Mouse (Mus musculus): ENCODE data around the gene Bscl2. TPM values are rescaled to one million over a fixed set of nuclear protein-coding genes. Genes with fewer than 3 reads are reported as not detected.

The Bscl2 gene
- polyA plus RNA-seq, 1 experiment: 136 TPM

GRCm38 (mm10) chr19:8848356-8848755 lies 11.1 kb downstream of the Bscl2 start:
- Histone ChIP-seq H3K4me3 (ENCODE audit: control insufficient read depth, insufficient read depth, low read length) (no peak overlapping the region), H3K4me1 (replicated peaks; ENCODE audit: control insufficient read depth, insufficient read depth, low read length) (no peaks in the 10 kb centered on the region), H3K27ac (ENCODE audit: control insufficient read depth, insufficient read depth, low read length) (no peak overlapping the region), H3K27me3 (ENCODE audit: control insufficient read depth, insufficient read depth, low read length) (no peaks in the 10 kb centered on the region), H3K36me3 (ENCODE audit: control insufficient read depth, insufficient read depth, low read length) (peaks cover 9% of the 10 kb centered on the region; the same call in 1 of the 2 replicates)
- no peak for DNase-seq
- TF ChIP-seq POLR2A (IDR thresholded peaks at IDR 0.05; ENCODE audit: control insufficient read depth, extremely low read depth, insufficient read depth, low read length, poor library complexity): no peak
- TF ChIP-seq CTCF (IDR thresholded peaks at IDR 0.05; ENCODE audit: borderline replicate concordance, control insufficient read depth, extremely low read depth, insufficient read depth, low read length, poor library complexity): no peak
- 94% methylated on average over 5 of the region's 5 CpGs for WGBS

DNA sequence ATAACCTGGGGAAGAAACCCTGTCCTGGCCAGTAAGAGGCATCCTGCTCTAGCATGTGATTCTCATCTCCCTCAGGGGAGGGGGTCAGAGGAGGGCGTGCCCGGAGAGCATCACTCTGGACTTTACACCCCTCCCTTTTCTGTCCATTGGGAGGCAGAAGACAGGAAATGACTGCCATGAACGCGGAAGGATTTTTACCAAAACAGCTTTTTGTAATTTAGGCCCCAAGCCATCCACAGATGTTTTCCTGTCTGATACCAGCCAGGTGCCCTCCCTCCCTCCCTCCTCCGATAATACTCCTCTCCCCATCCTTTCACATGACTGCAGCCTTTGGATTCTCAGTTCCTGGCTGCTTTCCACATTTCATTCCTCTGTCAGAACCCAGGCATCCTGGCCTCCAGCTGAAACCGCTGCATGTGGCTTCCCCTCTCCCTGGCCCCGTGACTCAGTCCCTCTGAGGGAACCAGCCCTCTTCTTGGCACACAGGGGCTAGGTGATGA lies 13.2 kb downstream of the Bscl2 start, which contains the start of gene Lrrn4cl:
TSS of gene Lrrn4cl (plus strand) at position 367 of the 500 bp plus-strand sequence.
- 79% methylated on average over 7 of the region's 7 CpGs for WGBS
- Histone ChIP-seq H3K27me3 (ENCODE audit: control insufficient read depth, insufficient read depth, low read length) (no peaks in the 10 kb centered on the region), H3K27ac (ENCODE audit: control insufficient read depth, insufficient read depth, low read length) (no peak within 1 kb of the TSS), H3K4me1 (replicated peaks; ENCODE audit: control insufficient read depth, insufficient read depth, low read length) (no peaks in the 10 kb centered on the region), H3K36me3 (ENCODE audit: control insufficient read depth, insufficient read depth, low read length) (peaks cover 9% of the 10 kb centered on the region; the same call in 1 of the 2 replicates), H3K4me3 (ENCODE audit: control insufficient read depth, insufficient read depth, low read length) (no peak within 1 kb of the TSS)
- TF ChIP-seq POLR2A (IDR thresholded peaks at IDR 0.05; ENCODE audit: control insufficient read depth, extremely low read depth, insufficient read depth, low read length, poor library complexity) (no peak), CTCF (IDR thresholded peaks at IDR 0.05; ENCODE audit: borderline replicate concordance, control insufficient read depth, extremely low read depth, insufficient read depth, low read length, poor library complexity) (no peak)
- no peak for DNase-seq

- H3K36me3 ChIP-seq (ENCODE audit: control insufficient read depth, insufficient read depth, low read length): peaks cover 3% of the 10 kb centered on the region; the same call in 1 of the 2 replicates
- no peak for TF ChIP-seq CTCF (IDR thresholded peaks at IDR 0.05; ENCODE audit: borderline replicate concordance, control insufficient read depth, extremely low read depth, insufficient read depth, low read length, poor library complexity)
- TF ChIP-seq POLR2A (IDR thresholded peaks at IDR 0.05; ENCODE audit: control insufficient read depth, extremely low read depth, insufficient read depth, low read length, poor library complexity): no peak
- H3K27me3 ChIP-seq (ENCODE audit: control insufficient read depth, insufficient read depth, low read length): no peaks in the 10 kb centered on the region
- no peak for DNase-seq
- no peak overlapping the region for H3K27ac ChIP-seq (ENCODE audit: control insufficient read depth, insufficient read depth, low read length)
- H3K4me3 ChIP-seq (ENCODE audit: control insufficient read depth, insufficient read depth, low read length): no peak overlapping the region
- 76% methylated on average over 7 of the region's 7 CpGs for WGBS
- H3K4me1 ChIP-seq (replicated peaks; ENCODE audit: control insufficient read depth, insufficient read depth, low read length): no peaks in the 10 kb centered on the region
Measured at GRCm38 (mm10) chr19:8851639-8852038, 14.4 kb downstream of the Bscl2 start.

GRCm38 (mm10) chr19:8852236-8852928 lies 15.1 kb downstream of the Bscl2 start:
- no peaks in the 10 kb centered on the region for H3K27me3 ChIP-seq (ENCODE audit: control insufficient read depth, insufficient read depth, low read length)
- no peaks in the 10 kb centered on the region for H3K4me1 ChIP-seq (replicated peaks; ENCODE audit: control insufficient read depth, insufficient read depth, low read length)
- no peak for DNase-seq
- H3K27ac ChIP-seq (ENCODE audit: control insufficient read depth, insufficient read depth, low read length): no peak overlapping the region
- H3K4me3 ChIP-seq (ENCODE audit: control insufficient read depth, insufficient read depth, low read length): no peak overlapping the region
- TF ChIP-seq CTCF (IDR thresholded peaks at IDR 0.05; ENCODE audit: borderline replicate concordance, control insufficient read depth, extremely low read depth, insufficient read depth, low read length, poor library complexity): no peak
- TF ChIP-seq POLR2A (IDR thresholded peaks at IDR 0.05; ENCODE audit: control insufficient read depth, extremely low read depth, insufficient read depth, low read length, poor library complexity): no peak
- peaks cover 1% of the 10 kb centered on the region; the same call in 1 of the 2 replicates for H3K36me3 ChIP-seq (ENCODE audit: control insufficient read depth, insufficient read depth, low read length)
- WGBS: 84% methylated on average over 10 of the region's 10 CpGs

DNA sequence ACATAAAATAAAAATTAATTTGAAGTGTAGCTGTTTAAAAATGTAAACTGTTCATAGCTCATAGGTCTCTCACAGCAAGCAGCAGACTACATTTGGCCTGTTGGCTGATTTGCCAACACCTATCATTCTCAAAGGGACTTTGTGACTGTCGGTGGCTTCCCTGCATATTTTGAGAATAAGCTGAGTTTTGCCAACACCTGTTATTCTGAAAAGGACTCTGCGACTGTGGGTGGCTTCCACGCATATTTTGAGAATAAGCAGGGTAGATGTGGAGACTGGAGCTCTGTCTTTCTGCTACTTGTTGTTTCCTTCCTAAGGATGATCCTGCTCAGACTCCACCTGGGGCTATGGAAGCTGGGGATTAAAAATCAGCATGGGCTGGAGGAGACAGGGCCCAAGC lies 15.8 kb downstream of the Bscl2 start:
- Histone ChIP-seq H3K27ac (ENCODE audit: control insufficient read depth, insufficient read depth, low read length) (no peak overlapping the region), H3K4me1 (replicated peaks; ENCODE audit: control insufficient read depth, insufficient read depth, low read length) (no peaks in the 10 kb centered on the region), H3K36me3 (ENCODE audit: control insufficient read depth, insufficient read depth, low read length) (no peaks in the 10 kb centered on the region), H3K27me3 (ENCODE audit: control insufficient read depth, insufficient read depth, low read length) (no peaks in the 10 kb centered on the region), H3K4me3 (ENCODE audit: control insufficient read depth, insufficient read depth, low read length) (no peak overlapping the region)
- no peak for DNase-seq
- WGBS: 91% methylated on average over 3 of the region's 3 CpGs
- no peak for TF ChIP-seq POLR2A (IDR thresholded peaks at IDR 0.05; ENCODE audit: control insufficient read depth, extremely low read depth, insufficient read depth, low read length, poor library complexity)
- no peak for TF ChIP-seq CTCF (IDR thresholded peaks at IDR 0.05; ENCODE audit: borderline replicate concordance, control insufficient read depth, extremely low read depth, insufficient read depth, low read length, poor library complexity)

DNA sequence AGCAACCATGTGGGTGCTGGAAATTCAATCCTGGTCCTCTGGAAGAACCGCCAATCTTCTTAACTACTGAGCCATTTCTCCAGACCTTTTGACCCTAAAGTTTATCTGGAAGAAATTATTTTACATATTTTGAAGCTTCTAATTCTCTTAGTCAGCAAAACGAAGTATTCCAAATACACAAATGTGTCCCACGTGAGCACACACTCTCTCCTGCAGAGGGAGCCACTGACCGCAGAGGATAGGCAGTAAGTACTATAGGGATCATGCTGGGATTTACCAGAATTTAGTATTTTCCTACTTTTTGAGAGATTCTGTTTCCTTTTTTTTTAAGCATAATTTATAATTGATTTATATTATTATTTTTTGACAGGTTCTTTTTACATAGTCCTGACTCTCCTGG lies 20.4 kb downstream of the Bscl2 start:
- Histone ChIP-seq H3K27ac (ENCODE audit: control insufficient read depth, insufficient read depth, low read length) (no peak overlapping the region), H3K36me3 (ENCODE audit: control insufficient read depth, insufficient read depth, low read length) (no peaks in the 10 kb centered on the region), H3K4me1 (replicated peaks; ENCODE audit: control insufficient read depth, insufficient read depth, low read length) (no peaks in the 10 kb centered on the region), H3K27me3 (ENCODE audit: control insufficient read depth, insufficient read depth, low read length) (no peaks in the 10 kb centered on the region), H3K4me3 (ENCODE audit: control insufficient read depth, insufficient read depth, low read length) (no peak overlapping the region)
- peak; percentile 50 for DNase-seq
- TF ChIP-seq POLR2A (IDR thresholded peaks at IDR 0.05; ENCODE audit: control insufficient read depth, extremely low read depth, insufficient read depth, low read length, poor library complexity) (no peak), CTCF (IDR thresholded peaks at IDR 0.05; ENCODE audit: borderline replicate concordance, control insufficient read depth, extremely low read depth, insufficient read depth, low read length, poor library complexity) (no peak)
- 33% methylated on average over 4 of the region's 4 CpGs for WGBS

Measured in thymus, adult 2 months (tissue).